Mouse (Mus musculus): ENCODE results near the gene H2-Q7. TPM values are rescaled to one million over a fixed set of nuclear protein-coding genes. Genes with fewer than 3 reads are reported as not detected.

Gene H2-Q7
- polyA plus RNA-seq, 1 experiment from 2014 or later: 2.6 TPM

- Histone ChIP-seq H3K36me3 (ENCODE audit: control insufficient read depth, insufficient read depth, low read length) (no peaks in the 10 kb centered on the region), H3K4me1 (ENCODE audit: control insufficient read depth, insufficient read depth, low read length) (no peaks in the 10 kb centered on the region), H3K9me3 (replicated peaks; ENCODE audit: control insufficient read depth, low read length) (no peaks in the 10 kb centered on the region), H3K27ac (ENCODE audit: low read depth, low read length) (no peak overlapping the region), H3K9ac (ENCODE audit: low read depth, low read length) (no peak overlapping the region; the same call in 1 of the 2 replicates), H3K27me3 (ENCODE audit: control insufficient read depth, insufficient read depth, low read length) (peaks cover 4% of the 10 kb centered on the region), H3K4me2 (no peak overlapping the region), H3K4me3 (ENCODE audit: low read depth, low read length) (no peak overlapping the region)
- 35% methylated on average over 4 of the region's 4 CpGs for WGBS (ENCODE audit: insufficient replicate concordance)
- ATAC-seq (replicated peaks; ENCODE audit: insufficient number of reproducible peaks, low FRiP score, low TSS enrichment): no peak
These were observed 46.7 kb downstream of the H2-Q7 start for GRCm38 (mm10) chr17:35485702-35486101.

DNA sequence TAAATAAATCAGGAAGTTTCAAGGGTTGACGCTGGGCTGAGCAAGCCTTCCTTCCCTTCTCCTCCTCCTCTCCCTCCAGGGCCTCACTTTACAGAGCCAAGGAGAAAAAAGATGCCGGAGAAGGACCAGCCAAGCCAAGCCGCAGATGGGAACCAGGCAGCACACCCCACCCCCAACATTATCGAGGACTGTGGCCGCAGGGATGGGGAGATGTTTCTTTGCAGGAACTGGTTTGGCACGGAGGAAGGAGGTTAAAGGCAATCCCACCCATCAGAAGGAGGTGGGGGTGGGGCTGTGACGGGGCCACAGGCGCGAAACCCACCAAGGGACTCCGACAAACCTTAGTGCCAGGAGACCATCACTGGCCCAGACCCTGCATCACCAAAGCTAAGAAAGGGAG lies 47.8 kb downstream of the H2-Q7 start:
- peaks cover 4% of the 10 kb centered on the region for H3K27me3 ChIP-seq (ENCODE audit: control insufficient read depth, insufficient read depth, low read length)
- H3K4me1 ChIP-seq (ENCODE audit: control insufficient read depth, insufficient read depth, low read length): no peaks in the 10 kb centered on the region
- 36% methylated on average over 10 of the region's 10 CpGs for WGBS (ENCODE audit: insufficient replicate concordance)
- H3K9me3 ChIP-seq (replicated peaks; ENCODE audit: control insufficient read depth, low read length): no peaks in the 10 kb centered on the region
- ATAC-seq (replicated peaks; ENCODE audit: insufficient number of reproducible peaks, low FRiP score, low TSS enrichment): no peak
- no peak overlapping the region for H3K4me3 ChIP-seq (ENCODE audit: low read depth, low read length)
- no peak overlapping the region for H3K27ac ChIP-seq (ENCODE audit: low read depth, low read length)
- no peak overlapping the region for H3K4me2 ChIP-seq
- no peak overlapping the region for H3K9ac ChIP-seq (ENCODE audit: low read depth, low read length)
- H3K36me3 ChIP-seq (ENCODE audit: control insufficient read depth, insufficient read depth, low read length): no peaks in the 10 kb centered on the region

DNA sequence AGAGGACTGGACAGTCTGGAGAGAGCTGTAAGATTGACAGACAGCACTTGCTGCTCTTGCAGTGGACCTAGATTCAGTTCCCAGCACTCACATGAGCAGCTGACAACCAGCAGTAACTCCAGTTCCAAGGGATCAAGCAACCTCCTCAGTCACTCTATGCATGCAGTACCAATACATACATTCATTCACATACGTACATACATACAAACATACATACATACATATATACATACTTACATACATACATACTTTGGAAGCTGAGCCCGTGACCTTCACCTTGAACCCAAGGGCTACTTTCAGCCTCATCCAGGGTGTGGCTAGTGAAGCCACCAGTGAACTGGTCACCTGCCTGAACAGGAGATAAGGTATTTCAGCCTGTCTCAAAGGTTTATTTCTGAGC lies 49.1 kb downstream of the H2-Q7 start:
- Histone ChIP-seq H3K36me3 (ENCODE audit: control insufficient read depth, insufficient read depth, low read length) (no peaks in the 10 kb centered on the region), H3K9ac (ENCODE audit: low read depth, low read length) (no peak overlapping the region), H3K4me2 (no peak overlapping the region), H3K4me1 (ENCODE audit: control insufficient read depth, insufficient read depth, low read length) (no peaks in the 10 kb centered on the region), H3K9me3 (replicated peaks; ENCODE audit: control insufficient read depth, low read length) (no peaks in the 10 kb centered on the region), H3K27ac (ENCODE audit: low read depth, low read length) (no peak overlapping the region), H3K4me3 (ENCODE audit: low read depth, low read length) (no peak overlapping the region), H3K27me3 (ENCODE audit: control insufficient read depth, insufficient read depth, low read length) (peaks cover 4% of the 10 kb centered on the region)
- no peak for ATAC-seq (replicated peaks; ENCODE audit: insufficient number of reproducible peaks, low FRiP score, low TSS enrichment)
- 86% methylated on average over 2 of the region's 2 CpGs for WGBS (ENCODE audit: insufficient replicate concordance)

DNA sequence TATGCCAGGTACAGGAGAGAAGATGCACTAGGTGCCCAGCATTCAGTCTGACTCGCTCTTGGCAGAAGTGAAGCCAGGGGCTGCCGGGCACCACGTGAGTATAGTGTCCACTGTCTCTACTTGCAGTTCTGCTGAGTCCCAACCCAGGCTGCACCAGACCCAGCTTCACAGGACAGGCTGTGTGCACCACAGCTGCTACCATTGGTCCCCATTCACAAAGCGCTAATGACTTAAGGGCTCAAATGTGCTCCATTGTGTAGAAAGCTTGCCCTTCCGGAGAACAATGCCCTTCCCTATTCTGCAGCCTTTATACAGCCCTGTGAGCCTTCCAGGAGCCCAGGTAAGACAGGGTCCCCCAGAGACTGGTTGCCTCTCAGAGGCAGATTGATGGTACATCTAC lies 51.4 kb downstream of the H2-Q7 start:
- Histone ChIP-seq H3K27me3 (ENCODE audit: control insufficient read depth, insufficient read depth, low read length) (peaks cover 4% of the 10 kb centered on the region), H3K9ac (ENCODE audit: low read depth, low read length) (no peak overlapping the region), H3K9me3 (replicated peaks; ENCODE audit: control insufficient read depth, low read length) (no peaks in the 10 kb centered on the region), H3K4me2 (no peak overlapping the region), H3K4me3 (ENCODE audit: low read depth, low read length) (no peak overlapping the region), H3K27ac (ENCODE audit: low read depth, low read length) (no peak overlapping the region), H3K4me1 (ENCODE audit: control insufficient read depth, insufficient read depth, low read length) (no peaks in the 10 kb centered on the region), H3K36me3 (ENCODE audit: control insufficient read depth, insufficient read depth, low read length) (no peaks in the 10 kb centered on the region)
- WGBS (ENCODE audit: insufficient replicate concordance): 70% methylated on average over 5 of the region's 5 CpGs
- ATAC-seq (replicated peaks; ENCODE audit: insufficient number of reproducible peaks, low FRiP score, low TSS enrichment): no peak

Other genes with a start within 250 kb of the H2-Q7 start
- 0.42 TPM in 1 of 2 replicates, not detected in the other for gene Ltb, start 244.7 kb upstream of the H2-Q7 start, polyA plus RNA-seq (2014; fragmentation: Nextera tagmentation; extraction: Ambion mirVana)
- not detected in 2 replicates for gene Tnf, start 237.1 kb upstream of the H2-Q7 start, polyA plus RNA-seq (2014; fragmentation: Nextera tagmentation; extraction: Ambion mirVana)
- not detected in 2 replicates for gene Lta, start 233.8 kb upstream of the H2-Q7 start, polyA plus RNA-seq (2014; fragmentation: Nextera tagmentation; extraction: Ambion mirVana)
- gene Gm16181, start 218.3 kb upstream of the H2-Q7 start, polyA plus RNA-seq (2014; fragmentation: Nextera tagmentation; extraction: Ambion mirVana): 0.44 TPM in 1 of 2 replicates, not detected in the other
- 9.3 and 10.1 TPM in 2 replicates for gene Atp6v1g2, start 205.5 kb upstream of the H2-Q7 start, polyA plus RNA-seq (2014; fragmentation: Nextera tagmentation; extraction: Ambion mirVana)
- 2.3 and 4.9 TPM in 2 replicates for gene Nfkbil1, start 203.4 kb upstream of the H2-Q7 start, polyA plus RNA-seq (2014; fragmentation: Nextera tagmentation; extraction: Ambion mirVana)
- gene Ddx39b, start 197.4 kb upstream of the H2-Q7 start, polyA plus RNA-seq (2014; fragmentation: Nextera tagmentation; extraction: Ambion mirVana): 317 and 318 TPM in 2 replicates
- gene H2-D1, start 176.4 kb upstream of the H2-Q7 start, polyA plus RNA-seq (2014; fragmentation: Nextera tagmentation; extraction: Ambion mirVana): 21.0 and 29.1 TPM in 2 replicates
- gene H2-Q1, start 118.8 kb upstream of the H2-Q7 start, polyA plus RNA-seq (2014; fragmentation: Nextera tagmentation; extraction: Ambion mirVana): 0.18 and 0.53 TPM in 2 replicates
- gene H2-Q2, start 96.9 kb upstream of the H2-Q7 start, polyA plus RNA-seq (2014; fragmentation: Nextera tagmentation; extraction: Ambion mirVana): 9.0 and 10.1 TPM in 2 replicates
- gene H2-Q4, start 59.5 kb upstream of the H2-Q7 start, polyA plus RNA-seq (2014; fragmentation: Nextera tagmentation; extraction: Ambion mirVana): 1.8 and 2.7 TPM in 2 replicates
- 0.38 and 0.39 TPM in 2 replicates for gene H2-Q6, start 14.3 kb upstream of the H2-Q7 start, polyA plus RNA-seq (2014; fragmentation: Nextera tagmentation; extraction: Ambion mirVana)
- 0.20 and 1.4 TPM in 2 replicates for gene H2-Q10, start 30.9 kb downstream of the H2-Q7 start, polyA plus RNA-seq (2014; fragmentation: Nextera tagmentation; extraction: Ambion mirVana)
- gene Pou5f1, start 66.9 kb downstream of the H2-Q7 start, polyA plus RNA-seq (2014; fragmentation: Nextera tagmentation; extraction: Ambion mirVana): not detected in 2 replicates
- 47.6 and 51.1 TPM in 2 replicates for gene Tcf19, start 77.7 kb downstream of the H2-Q7 start, polyA plus RNA-seq (2014; fragmentation: Nextera tagmentation; extraction: Ambion mirVana)
- gene Cchcr1, start 77.9 kb downstream of the H2-Q7 start, polyA plus RNA-seq (2014; fragmentation: Nextera tagmentation; extraction: Ambion mirVana): 10.4 and 12.8 TPM in 2 replicates
- 0.37 TPM in 1 of 2 replicates, not detected in the other for gene Psors1c2, start 94.0 kb downstream of the H2-Q7 start, polyA plus RNA-seq (2014; fragmentation: Nextera tagmentation; extraction: Ambion mirVana)
- 0.40 and 0.83 TPM in 2 replicates for gene Cdsn, start 113.0 kb downstream of the H2-Q7 start, polyA plus RNA-seq (2014; fragmentation: Nextera tagmentation; extraction: Ambion mirVana)
- not detected in 2 replicates for gene 2300002M23Rik, start 128.3 kb downstream of the H2-Q7 start, polyA plus RNA-seq (2014; fragmentation: Nextera tagmentation; extraction: Ambion mirVana)
- not detected in 2 replicates for gene Sfta2, start 162.4 kb downstream of the H2-Q7 start, polyA plus RNA-seq (2014; fragmentation: Nextera tagmentation; extraction: Ambion mirVana)
- gene Gm9573, start 187.5 kb downstream of the H2-Q7 start, polyA plus RNA-seq (2014; fragmentation: Nextera tagmentation; extraction: Ambion mirVana): not detected in 2 replicates
- gene Mucl3, start 204.5 kb downstream of the H2-Q7 start, polyA plus RNA-seq (2014; fragmentation: Nextera tagmentation; extraction: Ambion mirVana): 0.29 and 0.62 TPM in 2 replicates
- 9.1 and 12.7 TPM in 2 replicates for gene Vars2, start 228.4 kb downstream of the H2-Q7 start, polyA plus RNA-seq (2014; fragmentation: Nextera tagmentation; extraction: Ambion mirVana)
- gene Gtf2h4, start 234.6 kb downstream of the H2-Q7 start, polyA plus RNA-seq (2014; fragmentation: Nextera tagmentation; extraction: Ambion mirVana): 30.1 and 31.1 TPM in 2 replicates

Data from heart, embryonic 11.5 days (tissue).